Mouse (Mus musculus) left cerebral cortex, adult 11 months (tissue): Measurements from ENCODE around the gene Cpne5.

Source experiments
- DNase-seq: peaks from one replicate; pipeline ENCODE4 v3.0.0; 2022; ENCODE audit warnings: low spot score

Cpne5 gene

GRCm38 (mm10) chr17:29210037-29210436 is 27.9 kb downstream of the Cpne5 start:
- no peak for DNase-seq

GRCm38 (mm10) chr17:29206052-29206451 is 31.9 kb downstream of the Cpne5 start:
- no peak for DNase-seq

- DNase-seq: no peak
These were observed 35.4 kb downstream of the Cpne5 start for GRCm38 (mm10) chr17:29202604-29203003.

DNA sequence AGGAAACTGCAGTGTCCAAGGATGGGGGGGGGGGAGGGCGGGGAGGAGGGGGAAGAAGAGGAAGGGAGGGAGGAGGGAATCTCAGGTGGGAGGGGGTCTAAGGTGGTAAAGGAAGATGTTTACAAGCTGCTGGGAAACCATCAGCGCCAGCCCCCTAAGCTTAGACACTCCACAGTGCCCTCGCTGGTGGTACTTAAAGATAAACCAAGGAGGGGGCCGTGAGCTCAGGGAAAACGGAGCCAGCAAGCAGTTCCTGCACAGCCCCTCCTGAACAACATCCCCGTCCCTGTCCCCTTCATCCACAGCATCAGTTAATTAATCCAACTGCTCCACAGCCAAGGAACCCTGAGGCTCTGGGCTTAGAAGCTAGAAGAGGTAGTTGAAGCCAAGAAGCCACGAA is 38.1 kb downstream of the Cpne5 start:
- DNase-seq: no peak

- DNase-seq: peak; percentile 57
These were observed 38.7 kb downstream of the Cpne5 start for GRCm38 (mm10) chr17:29199151-29199800.

- no peak for DNase-seq
These were observed 42.4 kb downstream of the Cpne5 start for GRCm38 (mm10) chr17:29195579-29195978.

GRCm38 (mm10) chr17:29188989-29189388 is 49.0 kb downstream of the Cpne5 start:
- DNase-seq: no peak

DNA sequence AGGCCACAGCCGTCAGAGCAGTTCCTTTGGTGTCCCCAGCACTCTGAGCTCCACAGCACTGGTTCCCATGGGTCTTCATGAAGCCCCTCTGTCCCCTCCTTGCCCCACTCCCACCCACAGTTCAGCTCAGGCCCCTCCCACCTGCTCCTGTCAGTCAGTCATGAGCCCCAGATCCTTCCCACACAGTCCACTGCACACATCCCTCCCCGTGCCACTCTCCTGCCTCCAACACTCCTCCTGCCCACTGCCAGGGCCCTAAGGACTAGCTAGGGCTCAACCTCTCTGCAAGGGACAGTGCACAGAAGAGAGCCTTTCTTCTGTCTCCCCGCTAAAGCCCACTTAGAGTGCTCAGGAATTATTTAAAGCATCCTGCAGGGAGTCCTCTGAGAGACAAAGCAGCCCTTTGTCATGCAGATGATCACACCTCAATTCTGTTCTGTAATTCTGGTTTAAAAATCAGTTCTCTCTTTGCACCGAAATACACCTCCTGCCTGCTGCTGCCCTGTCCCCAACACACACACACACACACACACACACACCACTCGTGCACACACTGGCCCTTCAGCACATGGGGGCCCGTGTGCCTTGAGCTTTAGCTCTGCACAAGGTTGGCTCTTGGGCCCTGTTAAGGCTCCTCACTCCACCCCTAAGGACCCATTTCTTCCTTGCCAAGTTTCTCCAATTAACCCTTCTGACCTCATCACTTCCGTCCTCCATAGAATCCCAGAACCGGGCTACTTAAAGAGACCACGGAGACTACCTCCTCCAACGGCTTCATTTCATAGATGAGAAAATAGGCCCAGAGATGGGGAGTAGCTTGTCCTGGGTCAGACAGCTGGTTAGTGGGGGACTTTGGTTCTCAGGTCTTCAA is 50.7 kb downstream of the Cpne5 start:
- no peak for DNase-seq

DNA sequence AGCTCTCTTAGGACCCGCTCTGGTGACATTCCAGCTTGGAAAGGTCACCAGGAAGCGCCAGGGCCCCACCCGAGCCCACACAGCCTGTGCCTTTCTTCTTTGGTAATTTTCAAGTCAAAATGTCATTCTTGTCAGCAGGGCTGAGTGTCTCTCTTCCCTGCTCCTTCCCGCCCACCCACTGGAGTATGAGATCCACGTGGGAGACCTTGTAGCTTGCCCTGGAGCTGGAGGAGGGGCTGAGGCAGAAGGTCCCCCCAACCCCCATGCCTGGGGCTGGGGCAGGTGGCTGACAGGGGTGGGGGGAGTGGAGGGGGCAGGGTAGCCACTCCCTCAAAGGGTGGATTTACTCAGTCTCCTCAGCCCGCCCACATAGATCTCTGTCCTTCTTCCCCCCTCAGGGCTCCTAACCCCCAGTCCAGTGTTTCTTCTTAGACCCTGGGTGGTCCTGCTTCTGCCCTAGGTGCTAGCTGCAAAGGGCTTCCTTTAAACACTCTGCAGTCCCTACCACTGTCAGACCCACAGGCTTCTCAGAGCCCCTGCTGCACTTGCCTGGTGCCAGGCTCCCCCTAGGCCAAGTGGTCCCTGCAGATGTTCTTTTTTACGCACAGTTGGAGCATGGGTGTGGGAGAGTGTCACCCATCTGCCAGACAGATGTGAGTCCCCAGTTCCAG is 52.5 kb downstream of the Cpne5 start:
- DNase-seq: no peak

DNA sequence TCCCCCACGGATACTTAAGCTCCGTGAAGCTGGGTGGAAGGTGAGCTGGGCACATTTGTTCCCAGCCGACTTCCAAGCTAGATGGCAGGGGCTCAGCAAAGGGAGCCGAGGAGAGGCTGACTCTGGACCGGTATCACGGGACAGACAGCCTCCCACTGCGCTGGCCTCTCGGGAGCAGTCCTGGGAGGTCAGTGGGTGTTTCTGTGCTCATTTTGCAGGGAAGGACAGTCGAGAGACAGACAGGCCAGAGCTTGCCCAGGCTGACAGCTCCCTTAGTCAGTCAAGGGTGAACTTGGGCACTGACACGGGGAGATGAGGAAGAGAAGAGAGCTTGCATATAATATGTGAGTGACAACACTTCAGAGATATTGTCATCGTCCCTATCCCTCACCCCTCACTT is 54.8 kb downstream of the Cpne5 start:
- no peak for DNase-seq

DNA sequence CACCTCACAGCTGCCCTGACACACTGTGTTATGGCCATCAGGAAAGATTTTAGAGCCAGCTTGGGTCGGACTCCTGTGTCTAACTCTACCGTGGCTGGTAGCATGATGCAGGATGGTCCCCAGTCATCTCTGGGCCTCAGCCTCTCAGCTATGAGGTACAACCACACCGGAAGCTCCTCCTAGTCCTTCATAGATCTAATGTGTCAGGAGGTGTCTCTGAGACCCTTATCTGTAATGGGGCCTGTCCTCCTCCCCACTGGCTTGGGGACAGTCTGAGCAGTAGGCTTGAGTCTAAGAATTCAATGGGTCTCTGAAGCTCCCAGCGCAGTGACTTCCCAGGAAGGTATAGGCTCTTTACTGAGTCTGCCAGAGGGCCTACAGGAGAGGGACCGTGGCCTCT is 56.2 kb downstream of the Cpne5 start:
- no peak for DNase-seq

DNA sequence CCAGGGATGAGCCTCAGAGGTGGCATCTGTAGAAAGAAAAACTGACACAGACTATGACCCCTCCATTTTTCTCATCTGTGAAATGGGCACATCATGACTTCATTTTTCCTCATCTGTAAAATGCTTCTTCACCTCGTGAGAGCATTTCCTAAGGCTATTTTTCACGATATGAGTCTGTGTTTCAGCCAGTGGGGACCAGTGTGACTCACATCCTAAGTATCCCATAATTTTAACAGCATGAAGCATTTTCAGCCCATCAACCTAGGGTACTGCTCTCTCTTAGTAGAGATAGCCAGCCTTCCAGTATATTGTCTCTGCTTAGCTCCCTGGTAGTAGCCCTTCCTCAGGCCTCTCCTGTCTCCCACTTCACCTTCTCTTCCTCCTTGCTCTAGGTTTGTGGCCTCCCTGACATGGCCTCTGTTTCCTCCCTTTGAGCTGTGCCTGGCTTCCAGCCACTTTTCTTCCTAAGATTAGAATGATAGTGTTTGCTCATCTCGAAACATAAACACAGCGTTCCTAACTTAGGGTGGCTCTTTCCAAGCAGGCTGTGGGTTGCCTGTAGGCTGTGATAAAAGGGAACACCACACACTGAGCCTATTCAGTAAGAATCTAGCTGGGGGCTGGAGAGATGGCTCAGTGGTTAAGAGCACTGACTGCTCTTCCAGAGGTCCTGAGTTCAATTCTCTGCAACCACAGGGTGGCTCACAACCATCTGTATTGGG is 57.4 kb downstream of the Cpne5 start:
- no peak for DNase-seq

GRCm38 (mm10) chr17:29179917-29180316 is 58.0 kb downstream of the Cpne5 start:
- DNase-seq: no peak

DNA sequence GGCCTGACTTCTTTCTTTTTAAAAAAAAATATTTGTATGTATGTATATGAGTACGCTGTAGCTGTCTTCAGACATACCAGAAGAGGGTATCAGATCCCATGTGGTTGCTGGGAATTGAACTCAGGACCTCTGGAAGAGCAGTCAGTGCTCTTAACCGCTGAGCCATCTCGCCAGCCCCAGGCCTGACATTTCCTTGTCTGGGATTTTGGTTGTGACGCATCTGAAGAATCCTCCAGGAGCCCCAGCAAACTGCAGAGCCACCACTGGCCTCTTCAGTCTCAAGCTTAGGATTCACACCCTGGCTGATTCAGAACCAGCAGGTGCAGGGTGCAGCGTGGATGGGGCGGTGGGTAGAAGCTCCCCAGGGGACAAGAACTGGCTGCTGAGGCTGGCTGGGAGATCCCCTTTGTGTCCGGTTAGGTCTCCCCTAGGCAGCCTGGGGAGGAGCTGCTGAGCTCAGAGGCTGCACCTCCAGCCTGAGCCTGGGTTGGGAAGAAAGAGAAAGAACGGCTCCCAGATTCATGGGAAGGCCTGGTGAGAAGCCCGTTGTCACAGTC is 59.4 kb downstream of the Cpne5 start:
- no peak for DNase-seq

DNA sequence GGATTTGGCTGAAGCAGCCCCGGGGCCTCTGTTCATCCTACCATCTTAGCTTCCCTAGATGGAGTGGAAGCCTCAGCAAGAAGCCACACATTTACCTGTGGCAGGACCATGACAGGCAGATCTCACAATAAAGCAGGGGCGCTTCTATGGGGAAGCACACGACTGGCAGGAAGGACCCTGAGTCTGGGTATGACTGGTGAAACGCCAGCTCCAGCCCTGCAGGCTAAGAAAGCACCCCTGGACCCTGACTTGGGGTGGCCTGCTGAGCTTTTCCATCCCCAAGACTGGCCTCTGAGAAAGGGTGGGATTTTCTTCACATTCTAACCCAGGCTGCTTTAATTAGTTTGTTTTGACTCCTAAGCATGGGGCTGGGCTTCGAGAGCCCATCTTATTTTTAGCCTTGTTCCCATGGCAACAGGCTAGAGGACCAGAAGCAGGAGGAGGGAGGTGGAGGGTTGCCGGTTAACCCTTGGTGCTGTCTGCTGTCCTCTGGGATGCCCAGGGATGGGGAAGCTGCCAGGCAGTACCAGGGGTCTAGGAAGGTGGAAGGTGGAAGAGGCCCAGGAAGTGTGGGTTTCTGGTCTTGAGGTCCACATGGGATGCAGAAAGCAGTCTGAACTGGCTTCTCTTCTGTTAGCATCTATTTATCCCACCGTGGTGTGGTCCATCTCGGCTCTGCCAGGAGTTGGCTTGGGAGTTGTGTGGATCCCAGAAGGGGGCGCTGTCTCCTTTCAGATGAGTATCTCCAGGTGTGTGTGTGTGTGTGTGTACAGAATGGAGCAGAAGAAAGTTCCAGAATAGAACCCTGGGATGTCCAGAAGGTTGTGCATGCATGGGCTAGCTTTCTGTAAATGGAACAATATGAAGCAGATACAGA is 61.3 kb downstream of the Cpne5 start:
- peak; percentile 65 for DNase-seq

DNA sequence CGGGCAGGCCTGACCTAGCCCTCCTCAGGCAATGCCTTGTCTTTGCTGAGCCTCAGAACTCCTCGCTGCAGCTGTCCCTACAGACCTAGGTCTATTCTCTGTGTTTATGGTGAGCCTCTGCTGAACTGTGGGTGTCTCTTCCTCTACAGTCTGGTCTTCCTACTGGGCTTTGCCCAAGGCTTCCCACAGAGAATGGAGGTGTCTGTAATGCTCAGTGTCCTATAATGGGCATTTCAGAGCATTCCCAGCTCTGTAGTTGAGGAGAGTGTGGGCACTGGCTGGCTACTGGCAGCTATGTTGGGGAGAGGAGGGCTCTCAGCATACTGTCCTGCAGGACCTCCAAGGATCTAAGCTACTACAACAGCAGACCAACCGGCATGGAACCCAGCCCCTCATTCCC is 62.3 kb downstream of the Cpne5 start:
- DNase-seq: no peak

DNA sequence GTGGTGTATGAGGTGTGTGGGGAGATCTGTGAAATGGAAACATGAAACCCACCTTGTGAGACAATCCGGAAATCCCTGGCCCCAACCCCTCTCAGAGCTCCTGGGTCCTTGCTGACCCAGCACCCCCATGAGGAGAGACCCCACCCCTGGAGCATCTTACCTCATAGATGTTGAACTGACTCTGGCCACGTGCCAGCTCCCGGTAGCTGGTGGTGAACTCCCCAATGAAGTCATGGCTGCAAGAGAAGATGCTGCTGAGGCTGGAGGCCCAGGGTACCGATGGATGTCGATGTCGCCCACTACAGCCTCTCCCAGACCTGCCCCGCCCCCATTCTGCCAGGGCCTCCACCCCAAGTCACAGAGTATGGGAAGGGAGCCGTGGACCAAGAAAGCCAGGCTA is 64.8 kb downstream of the Cpne5 start:
- DNase-seq: no peak

GRCm38 (mm10) chr17:29172062-29172461 is 65.9 kb downstream of the Cpne5 start:
- no peak for DNase-seq

- peak; percentile 62 for DNase-seq
These were observed 66.8 kb downstream of the Cpne5 start for GRCm38 (mm10) chr17:29171001-29171772.

GRCm38 (mm10) chr17:29170431-29171000 is 67.5 kb downstream of the Cpne5 start:
- DNase-seq: no peak
